Mouse (Mus musculus) effector memory CD4-positive, alpha-beta T cell, adult 5 months (primary cell): Measurements from ENCODE around the gene Olfr1065. TPM values are rescaled to one million over a fixed set of nuclear protein-coding genes. Genes with fewer than 3 reads are reported as not detected.

Experiments
- polyA plus RNA-seq: library from polyadenylated mRNA; unstranded; fragments of 100-300 nt; shearing (Covaris generic); gene quantifications from one replicate; pipeline ENCODE4 v1.2.1, GENCODE M21; 2017

Olfr1065 gene
- polyA plus RNA-seq = not detected

GRCm38 (mm10) chr2:86450491-86450890 is at the start of gene Olfr1065:
Olfr1065 (minus strand) TSS chr2:86450591.

GRCm38 (mm10) chr2:86487286-86487685 is 36.9 kb upstream of the Olfr1065 start, which contains the start of gene Olfr228:
Olfr228 (minus strand) TSS chr2:86487386.

GRCm38 (mm10) chr2:86456169-86456568 is 5.8 kb upstream of the Olfr1065 start, which contains the start of gene Olfr1066:
Olfr1066 (minus strand) TSS chr2:86456269.

GRCm38 (mm10) chr2:86426649-86427048 is 23.7 kb downstream of the Olfr1065 start, which contains the start of gene Olfr1062:
Olfr1062 (minus strand) TSS chr2:86426749.

GRCm38 (mm10) chr2:86413950-86414349 is 36.4 kb downstream of the Olfr1065 start, which contains the start of gene Olfr1061:
Olfr1061 (minus strand) TSS chr2:86414050.

Other genes with a start within 250 kb of the Olfr1065 start
- 0.12 TPM for gene Olfr1045, start 247.6 kb downstream of the Olfr1065 start, polyA plus RNA-seq
- not detected for gene Olfr1046, start 231.3 kb downstream of the Olfr1065 start, polyA plus RNA-seq
- gene Olfr1047, start 219.2 kb downstream of the Olfr1065 start, polyA plus RNA-seq = not detected
- gene Olfr1048, start 210.3 kb downstream of the Olfr1065 start, polyA plus RNA-seq = 0.20 TPM
- not detected for gene Olfr1049, start 192.3 kb downstream of the Olfr1065 start, polyA plus RNA-seq
- gene Olfr1051, start 171.5 kb downstream of the Olfr1065 start, polyA plus RNA-seq = not detected
- not detected for gene Olfr1052, start 158.1 kb downstream of the Olfr1065 start, polyA plus RNA-seq
- not detected for gene Olfr1053, start 135.3 kb downstream of the Olfr1065 start, polyA plus RNA-seq
- not detected for gene Olfr1054, start 115.2 kb downstream of the Olfr1065 start, polyA plus RNA-seq
- not detected for gene Olfr1055, start 100.3 kb downstream of the Olfr1065 start, polyA plus RNA-seq
- gene Olfr1056, start 88.1 kb downstream of the Olfr1065 start, polyA plus RNA-seq = not detected
- gene Olfr1057, start 72.2 kb downstream of the Olfr1065 start, polyA plus RNA-seq = not detected
- gene Olfr1058, start 62.0 kb downstream of the Olfr1065 start, polyA plus RNA-seq = not detected
- not detected for gene Olfr1061, start 36.5 kb downstream of the Olfr1065 start, polyA plus RNA-seq
- not detected for gene Olfr1062, start 23.8 kb downstream of the Olfr1065 start, polyA plus RNA-seq
- gene Olfr1066, start 5.7 kb upstream of the Olfr1065 start, polyA plus RNA-seq = not detected
- gene Olfr228, start 36.8 kb upstream of the Olfr1065 start, polyA plus RNA-seq = not detected
- gene Olfr1076, start 57.9 kb upstream of the Olfr1065 start, polyA plus RNA-seq = not detected
- not detected for gene Olfr1079, start 91.9 kb upstream of the Olfr1065 start, polyA plus RNA-seq
- not detected for gene Olfr1080, start 107.6 kb upstream of the Olfr1065 start, polyA plus RNA-seq
- not detected for gene Olfr1082, start 148.4 kb upstream of the Olfr1065 start, polyA plus RNA-seq
- gene Olfr1084, start 189.1 kb upstream of the Olfr1065 start, polyA plus RNA-seq = not detected
- not detected for gene Olfr1085, start 211.4 kb upstream of the Olfr1065 start, polyA plus RNA-seq
- not detected for gene Olfr1086, start 229.5 kb upstream of the Olfr1065 start, polyA plus RNA-seq
- not detected for gene Olfr1087, start 247.8 kb upstream of the Olfr1065 start, polyA plus RNA-seq